Mouse (Mus musculus): Measurements from ENCODE around the gene Cpa1. TPM values are rescaled to one million over a fixed set of nuclear protein-coding genes. Genes with fewer than 3 reads are reported as not detected.

Cpa1 gene
- 1 to 10 TPM; 1.0 to 2.4 TPM for total RNA-seq (2021)
- long read RNA-seq, experiment 1, transcript Cpa1-201 (10 exons, 1,583 nt) = major isoform, 6 of 6 reads
- long read RNA-seq, experiment 1, partial matches to known transcripts = 0 of 6 reads
- long read RNA-seq, experiment 1, other reads (novel, unspliced or antisense) = 0 of 6 reads
- long read RNA-seq, experiment 2, partial matches to known transcripts = 1 of 2 reads
- long read RNA-seq, experiment 2, other reads (novel, unspliced or antisense) = 0 of 2 reads

DNA sequence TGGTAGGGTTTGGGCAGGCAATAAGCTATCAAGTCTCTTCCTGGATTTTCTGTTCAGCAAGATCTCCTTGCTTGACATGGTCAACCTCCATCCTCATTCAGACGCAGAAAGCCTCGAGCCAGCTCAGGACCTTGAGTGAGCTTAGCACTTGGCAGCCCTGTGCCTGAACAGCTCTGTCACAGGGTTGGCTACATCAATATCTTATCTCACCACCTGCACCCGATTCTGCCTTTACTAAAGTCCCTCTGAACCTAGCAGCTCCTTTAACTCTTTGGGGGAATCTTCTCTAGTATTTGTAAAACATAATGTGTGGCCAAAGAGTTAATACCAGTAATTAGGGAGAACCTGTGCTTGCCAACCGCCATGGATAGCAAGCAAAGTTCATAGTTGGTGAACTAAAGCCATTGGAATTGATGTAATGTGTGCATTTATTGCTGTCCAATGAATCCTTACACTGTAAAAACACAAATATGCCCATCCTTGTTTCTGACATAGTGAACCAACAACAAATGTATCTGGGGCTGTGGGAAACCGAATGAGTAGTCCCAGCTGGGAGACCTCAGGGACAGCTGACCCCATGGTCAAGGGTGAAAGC lies at the start of gene Cpa1:
Gene Cpa1, plus strand, starts transcription at position 545 of the 595 bp plus-strand sequence.
- no peak for DNase-seq
- intact Hi-C loops (cut with DNase I) = no loop called here

DNA sequence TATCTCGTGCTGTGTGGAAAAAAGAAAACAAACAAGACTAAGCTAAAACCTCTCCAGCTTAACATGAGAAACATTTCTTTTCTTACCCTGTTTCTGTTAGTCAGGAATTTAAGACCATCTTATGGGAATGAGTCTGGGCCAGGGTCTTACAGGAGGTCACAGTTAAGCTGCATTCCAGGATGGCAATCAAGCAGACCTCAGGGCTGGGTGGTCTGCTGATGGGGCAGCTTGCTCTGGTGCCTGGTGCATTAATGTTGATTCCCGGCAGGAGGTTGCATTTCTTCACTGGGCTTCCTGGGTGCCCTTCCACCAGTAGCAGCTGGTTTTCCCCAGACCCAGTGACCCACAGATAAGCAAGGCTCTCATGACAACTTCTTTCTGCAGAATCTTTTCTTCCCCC lies 49.2 kb upstream of the Cpa1 start:
- intact Hi-C loops (cut with DNase I) = no loop called here
- no peak for DNase-seq

DNA sequence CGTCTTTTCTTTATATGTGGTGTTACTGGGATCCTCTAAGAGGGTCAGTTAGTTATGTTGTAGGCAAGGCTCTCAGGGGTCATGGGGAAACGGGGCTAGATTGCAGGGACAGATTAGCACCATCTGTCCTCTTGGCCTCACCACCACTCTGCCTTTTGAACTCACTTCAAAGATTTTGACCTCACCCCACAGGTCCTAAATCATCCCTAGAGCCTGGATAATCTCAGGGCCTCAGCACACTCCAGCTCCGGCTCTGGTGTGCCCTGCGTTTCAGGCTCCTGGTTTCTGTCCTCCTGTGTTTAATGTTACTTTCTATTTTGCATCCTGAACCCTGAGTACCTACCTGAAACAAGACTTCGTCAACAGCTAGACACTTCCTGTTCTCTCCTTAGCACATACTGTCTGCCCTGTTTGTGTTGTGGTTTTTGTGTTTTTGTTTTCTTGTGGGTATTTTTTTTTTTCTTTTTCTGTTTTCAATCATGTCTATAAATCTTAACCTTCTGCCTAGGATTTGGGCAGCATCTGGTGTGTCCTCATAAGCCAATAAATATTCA lies 47.1 kb upstream of the Cpa1 start:
- no peak for DNase-seq
- intact Hi-C loops (cut with DNase I) = no loop called here

DNA sequence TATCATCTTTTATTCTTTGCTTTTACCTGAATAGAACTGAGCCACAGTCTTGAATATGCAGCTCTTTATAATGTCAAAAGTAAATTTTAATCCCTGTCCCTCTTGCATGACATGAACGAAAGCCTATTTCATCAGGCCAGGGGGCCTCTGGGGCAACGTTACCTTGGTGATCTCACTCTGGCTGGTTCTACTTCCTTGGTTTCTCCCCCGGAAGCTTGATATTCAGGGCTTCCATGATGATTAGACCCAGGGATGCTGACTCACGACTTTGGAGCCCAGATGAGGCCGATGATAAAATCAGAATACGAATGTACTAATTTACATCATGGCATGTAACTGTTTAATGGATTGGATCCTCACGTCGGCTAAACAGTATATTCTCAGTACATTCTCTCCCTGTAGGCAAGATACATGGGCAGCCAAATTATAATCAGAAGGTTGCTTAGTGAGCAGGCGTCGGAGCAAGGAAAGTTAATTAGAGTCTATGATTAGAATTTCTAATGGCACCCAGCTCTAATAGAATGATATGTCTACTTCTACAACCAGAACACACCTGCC lies 46.5 kb upstream of the Cpa1 start:
- no peak for DNase-seq
- intact Hi-C loops (cut with DNase I) = no loop called here

DNA sequence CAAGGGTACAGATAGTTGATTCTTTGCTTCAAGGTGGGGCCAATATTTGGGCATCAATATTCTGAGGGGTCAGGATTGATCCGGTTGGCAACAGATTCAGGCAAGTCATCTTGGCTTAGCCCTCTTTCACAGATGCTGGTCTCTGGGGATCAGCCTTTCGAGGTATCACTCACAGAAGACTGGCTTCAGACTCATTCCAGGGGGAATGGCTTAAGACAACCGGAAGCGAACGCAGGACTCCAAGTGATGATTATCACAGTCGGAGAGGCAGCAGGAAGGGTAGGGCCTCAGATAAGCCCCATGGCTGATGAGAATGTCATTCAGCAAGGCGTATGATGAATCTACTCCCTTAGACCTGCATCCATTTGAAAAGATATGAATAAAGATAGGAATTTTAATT lies 44.7 kb upstream of the Cpa1 start:
- intact Hi-C loops (cut with DNase I) = no loop called here

DNA sequence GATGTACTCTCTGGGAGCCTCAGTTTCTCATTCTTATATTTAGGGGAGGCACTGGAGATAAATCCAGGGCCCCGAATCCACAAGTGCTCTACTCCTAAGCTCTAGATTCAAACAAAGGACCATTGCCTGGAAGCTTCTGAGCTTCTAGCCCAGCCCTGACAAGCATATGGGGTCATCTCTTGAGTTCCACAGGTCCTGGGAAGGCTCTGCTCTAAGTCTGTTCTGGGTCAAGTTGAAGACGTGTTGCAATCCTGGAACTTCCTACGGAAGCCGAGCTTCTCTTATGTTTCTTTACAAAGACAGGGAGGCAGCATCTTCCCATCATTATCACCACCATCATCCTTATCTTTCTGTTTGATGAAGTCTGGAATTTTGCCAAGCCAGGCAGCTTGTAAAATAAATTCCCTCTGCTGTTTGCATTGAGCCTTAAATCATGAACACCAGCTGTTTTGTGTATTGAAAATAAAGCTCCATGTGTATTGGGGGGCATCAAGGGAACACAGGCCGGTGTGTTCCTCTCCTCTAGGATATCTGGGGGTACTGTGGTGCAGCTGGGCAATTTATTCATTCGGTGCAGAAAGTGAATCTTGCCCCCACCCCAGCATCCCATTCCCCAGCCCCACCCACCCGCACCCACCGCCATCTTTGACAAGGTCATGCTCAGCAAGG lies 42.7 kb upstream of the Cpa1 start:
- DNase-seq = no peak
- intact Hi-C loops (cut with DNase I) = no loop called here

More for the DNA sequence above, 44.7 kb upstream of the Cpa1 start:
- no peak for DNase-seq

DNA sequence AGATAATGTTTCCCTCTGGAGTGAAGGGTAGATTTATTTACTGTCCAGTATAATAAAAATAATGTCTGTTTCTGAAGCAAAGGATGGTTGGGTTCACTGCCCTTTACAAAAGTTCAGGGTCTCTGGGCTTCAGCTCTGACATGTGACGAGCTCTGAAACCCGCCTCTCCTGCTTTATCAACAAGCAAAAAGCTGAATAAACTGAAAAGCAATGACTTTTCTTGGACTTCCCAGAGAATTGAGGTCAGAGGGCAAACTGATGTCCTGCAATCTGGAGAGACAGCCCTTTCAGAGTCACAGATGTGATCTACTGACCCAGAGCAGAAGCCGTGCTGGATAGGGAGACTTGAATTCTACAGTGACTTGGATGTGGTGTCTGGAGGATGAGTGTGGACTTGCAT lies 39.0 kb upstream of the Cpa1 start:
- intact Hi-C loops (cut with DNase I) = no loop called here
- no peak for DNase-seq

DNA sequence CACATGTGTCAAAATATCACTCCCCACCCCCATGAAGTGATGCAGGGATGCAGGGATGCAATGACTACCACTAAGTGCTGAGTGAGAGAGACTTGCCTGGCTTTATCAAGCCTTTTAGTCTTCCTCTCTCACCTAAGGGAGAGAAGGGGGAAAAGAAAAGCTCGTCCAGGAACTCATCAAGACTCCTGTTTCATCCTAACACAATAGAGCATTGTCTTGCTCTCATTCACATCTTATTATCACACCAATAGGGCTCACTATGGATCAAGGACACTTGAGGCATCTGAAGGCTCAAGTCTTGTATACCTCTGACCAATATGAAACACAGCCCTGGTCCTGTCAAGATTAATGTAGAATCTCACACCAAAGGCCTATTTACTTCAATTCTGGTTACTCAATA lies 38.0 kb upstream of the Cpa1 start:
- DNase-seq = no peak
- intact Hi-C loops (cut with DNase I) = no loop called here

DNA sequence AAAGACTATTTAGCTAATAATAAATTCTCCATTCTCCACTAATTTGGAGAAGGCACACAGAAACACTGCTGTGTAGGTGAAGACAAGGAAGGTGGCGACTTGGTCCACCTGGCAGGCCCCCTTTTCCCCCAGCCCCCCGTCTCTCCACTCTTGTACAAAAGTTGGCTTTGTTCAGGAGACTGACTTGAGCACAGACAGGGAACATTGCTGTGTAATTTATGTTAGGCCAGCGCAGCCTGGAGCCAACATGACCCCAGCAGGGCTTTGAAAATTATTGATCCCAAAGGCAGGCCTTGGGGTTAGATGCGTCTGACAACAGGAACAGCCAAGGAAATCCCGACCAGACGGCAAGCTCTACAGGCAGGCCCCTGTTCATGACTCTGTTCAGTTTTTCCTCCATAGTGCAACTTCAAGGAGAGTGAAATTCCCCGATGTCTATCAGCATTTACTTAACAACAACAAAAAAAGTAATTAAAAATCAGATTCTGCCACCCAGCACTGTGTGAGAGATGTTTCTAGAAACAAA lies 34.6 kb upstream of the Cpa1 start:
- intact Hi-C loops (cut with DNase I) = no loop called here
- DNase-seq = no peak

DNA sequence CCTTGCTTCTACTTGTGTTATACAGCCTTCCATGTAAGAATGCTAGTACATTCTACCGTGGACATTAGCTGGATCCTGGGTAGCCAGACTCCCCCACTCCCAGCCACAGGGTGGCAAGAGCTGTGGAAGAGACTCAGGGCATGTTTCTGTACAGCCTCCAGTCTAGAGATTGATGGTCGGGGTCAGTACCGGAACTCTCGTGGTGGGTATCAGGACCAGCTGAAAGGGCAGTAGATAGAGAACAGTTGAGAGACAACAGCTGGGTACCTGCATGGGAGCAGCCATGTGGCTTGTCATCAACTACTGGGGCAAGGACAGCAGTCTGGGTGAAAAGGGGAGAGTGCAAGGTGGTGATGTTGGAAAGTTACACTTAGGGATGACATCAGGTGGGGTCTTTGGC lies 33.9 kb upstream of the Cpa1 start:
- intact Hi-C loops (cut with DNase I) = no loop called here
- DNase-seq = no peak

DNA sequence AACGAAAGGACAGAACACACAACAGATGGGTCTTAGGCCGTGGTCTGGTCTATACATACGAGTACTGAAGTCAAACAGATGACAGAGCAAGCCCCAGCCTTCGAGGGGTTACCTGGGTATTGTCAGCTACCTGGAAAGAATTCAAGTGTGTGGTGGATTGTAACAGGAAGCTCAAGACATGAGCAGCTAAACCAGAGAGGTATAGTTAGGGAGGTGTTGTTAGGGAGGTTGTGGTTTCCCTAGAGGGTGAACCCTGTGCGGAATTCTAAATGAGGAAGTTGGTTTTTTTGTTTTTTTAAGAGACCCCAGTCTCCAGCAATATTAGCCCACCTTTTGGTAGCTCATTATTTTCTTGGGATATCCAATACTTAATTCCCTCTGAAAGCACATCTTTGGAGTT lies 33.3 kb upstream of the Cpa1 start:
- DNase-seq = no peak
- intact Hi-C loops (cut with DNase I) = no loop called here

DNA sequence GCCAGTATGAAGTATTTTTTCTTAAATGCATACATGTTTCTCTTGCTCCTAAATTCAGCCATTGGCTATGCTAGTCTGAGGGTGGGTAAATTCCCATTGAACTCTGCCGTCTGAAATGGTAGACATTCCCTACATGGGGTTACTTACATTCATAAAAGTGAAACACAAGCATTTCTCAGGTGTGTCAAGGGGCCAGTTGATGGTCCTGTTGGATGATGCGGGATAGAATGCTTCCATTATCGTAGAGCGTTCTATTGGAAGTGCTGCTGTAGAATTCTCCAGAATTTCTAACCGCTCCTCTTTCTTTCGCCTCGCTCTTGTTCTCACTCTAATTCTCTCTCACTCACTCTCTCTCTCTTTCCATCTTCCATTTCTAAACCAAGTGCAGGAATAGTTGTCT lies 28.3 kb upstream of the Cpa1 start, which contains the start of gene Cpa5:
Gene Cpa5, plus strand, starts transcription at position 301 of the 400 bp plus-strand sequence.
- no peak for DNase-seq
- intact Hi-C loops (cut with DNase I) = no loop called here

DNA sequence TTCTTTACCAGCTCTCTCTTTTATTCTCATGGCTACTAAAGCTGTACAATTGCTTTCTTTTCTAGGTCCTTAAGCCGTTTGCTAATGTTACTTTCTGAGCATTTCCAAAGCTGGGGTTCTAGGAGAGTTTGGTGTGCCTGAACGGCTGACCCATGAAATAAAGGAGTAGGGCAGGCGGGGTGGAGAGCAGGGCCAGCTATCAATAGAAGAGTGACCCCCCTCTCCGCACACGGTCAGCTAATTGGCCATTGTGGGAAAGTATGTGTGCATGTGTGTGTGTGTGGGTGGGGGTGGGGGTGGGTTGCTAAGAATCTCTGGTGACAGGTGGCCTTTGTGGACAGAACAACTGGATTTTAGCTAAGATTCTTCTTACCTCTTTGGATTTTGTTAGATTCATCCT lies 27.8 kb upstream of the Cpa1 start:
- no peak for DNase-seq
- intact Hi-C loops (cut with DNase I) = no loop called here

DNA sequence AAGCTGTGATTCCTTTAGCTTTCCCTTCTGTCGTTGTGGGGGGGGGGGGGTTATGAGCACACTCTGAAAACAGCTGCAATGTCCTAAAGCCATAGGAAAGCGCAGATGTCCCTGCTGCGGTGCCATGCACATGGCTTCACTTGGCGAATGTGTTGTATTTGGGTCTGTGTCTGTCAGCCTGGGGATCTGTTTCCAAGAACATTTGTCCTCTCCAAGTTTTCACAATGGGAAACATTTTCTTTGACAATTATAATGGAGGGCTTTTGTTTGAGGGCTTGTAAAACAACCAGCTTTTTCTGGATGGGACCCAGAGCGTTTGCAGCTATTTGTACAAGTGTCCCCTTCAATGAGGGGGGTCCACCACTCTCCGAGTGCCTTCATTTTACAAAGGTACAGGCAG lies 24.8 kb upstream of the Cpa1 start:
- intact Hi-C loops (cut with DNase I) = no loop called here
- DNase-seq = no peak

DNA sequence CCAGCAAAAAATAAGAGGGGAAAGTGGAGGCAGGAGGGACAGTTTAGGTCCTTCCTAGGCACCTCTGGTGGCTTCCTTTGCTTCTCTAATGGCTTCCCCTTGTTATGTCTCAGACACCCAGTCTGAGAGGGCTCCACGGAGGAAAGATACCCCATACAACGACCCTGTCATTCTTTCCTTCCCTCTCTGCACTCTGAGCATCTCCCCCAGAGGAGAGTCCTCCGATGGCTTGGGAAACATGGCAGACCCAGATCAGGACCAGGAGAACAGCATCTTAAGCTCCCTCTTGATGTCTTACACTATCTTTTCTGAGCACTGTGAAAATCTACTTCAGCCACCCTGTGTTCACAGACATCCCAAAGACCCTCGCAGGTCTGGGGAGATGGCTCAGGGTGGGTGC lies 23.3 kb upstream of the Cpa1 start:
- intact Hi-C loops (cut with DNase I) = no loop called here
- DNase-seq = no peak

DNA sequence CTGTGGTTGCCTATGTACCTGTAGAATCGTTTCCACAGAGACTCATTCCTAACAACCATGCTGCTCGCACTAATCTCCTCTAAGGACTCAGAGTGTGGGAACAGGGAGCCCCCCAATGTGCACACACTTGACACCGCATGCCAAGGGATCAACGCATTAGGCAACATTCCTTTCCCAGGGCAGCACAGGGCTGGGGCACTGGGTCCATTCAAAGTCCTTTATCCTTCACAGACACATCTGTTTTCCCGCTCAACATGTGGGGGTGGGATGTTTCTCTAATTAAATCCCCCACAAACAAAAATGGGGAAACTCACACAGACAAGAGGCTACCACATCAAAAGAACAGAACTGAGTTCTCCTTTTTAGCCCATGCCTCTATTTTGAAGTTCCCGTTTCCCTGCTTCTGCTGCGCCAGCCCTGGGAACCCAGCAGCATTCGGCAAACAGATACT lies 22.5 kb upstream of the Cpa1 start:
- intact Hi-C loops (cut with DNase I) = no loop called here
- DNase-seq = no peak

DNA sequence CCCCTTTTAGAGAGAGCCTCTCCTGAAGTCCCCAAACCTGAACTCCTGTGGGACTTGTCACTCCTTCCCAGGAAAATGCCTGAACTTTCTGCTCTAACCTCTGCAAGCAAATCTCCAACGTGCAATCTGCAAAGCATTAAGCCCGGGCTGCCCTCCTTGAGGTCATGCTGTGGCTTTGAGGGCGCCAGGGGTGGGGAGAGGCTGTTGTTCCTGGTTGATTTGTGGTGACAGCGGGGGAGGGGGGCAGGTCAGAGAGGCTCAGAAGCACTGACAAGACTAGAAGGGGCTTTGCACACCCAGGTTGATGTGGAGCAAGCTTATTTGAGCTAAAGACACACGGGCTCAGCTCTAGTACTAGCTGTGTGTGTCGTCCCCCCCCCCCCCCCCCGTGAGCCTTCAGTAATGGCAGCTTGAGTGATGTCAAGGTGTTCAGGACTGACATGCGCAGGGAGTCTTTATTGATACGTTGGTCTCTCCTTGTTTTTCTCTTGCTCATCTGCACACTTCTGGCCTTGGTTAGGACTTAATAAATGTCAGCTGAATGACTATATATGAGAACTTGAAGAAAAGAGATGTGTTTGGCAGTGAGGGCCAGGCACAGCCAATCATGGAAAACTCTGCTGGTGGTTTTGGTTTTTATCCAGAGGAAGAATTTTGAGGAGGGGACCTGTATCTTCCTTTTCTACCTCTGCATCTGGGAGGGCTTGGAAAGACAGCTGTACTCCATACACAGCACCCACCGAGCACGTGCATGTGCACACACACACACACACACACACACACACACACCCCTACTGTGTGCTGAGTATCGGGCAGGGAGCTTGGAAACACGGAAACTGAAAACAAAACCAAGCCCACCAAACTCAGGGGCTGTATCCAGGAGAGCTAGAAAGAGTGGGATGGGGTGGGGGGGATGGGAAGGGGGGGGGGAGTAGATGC lies 21.7 kb upstream of the Cpa1 start:
- DNase-seq = no peak
- intact Hi-C loops (cut with DNase I) = no loop called here

DNA sequence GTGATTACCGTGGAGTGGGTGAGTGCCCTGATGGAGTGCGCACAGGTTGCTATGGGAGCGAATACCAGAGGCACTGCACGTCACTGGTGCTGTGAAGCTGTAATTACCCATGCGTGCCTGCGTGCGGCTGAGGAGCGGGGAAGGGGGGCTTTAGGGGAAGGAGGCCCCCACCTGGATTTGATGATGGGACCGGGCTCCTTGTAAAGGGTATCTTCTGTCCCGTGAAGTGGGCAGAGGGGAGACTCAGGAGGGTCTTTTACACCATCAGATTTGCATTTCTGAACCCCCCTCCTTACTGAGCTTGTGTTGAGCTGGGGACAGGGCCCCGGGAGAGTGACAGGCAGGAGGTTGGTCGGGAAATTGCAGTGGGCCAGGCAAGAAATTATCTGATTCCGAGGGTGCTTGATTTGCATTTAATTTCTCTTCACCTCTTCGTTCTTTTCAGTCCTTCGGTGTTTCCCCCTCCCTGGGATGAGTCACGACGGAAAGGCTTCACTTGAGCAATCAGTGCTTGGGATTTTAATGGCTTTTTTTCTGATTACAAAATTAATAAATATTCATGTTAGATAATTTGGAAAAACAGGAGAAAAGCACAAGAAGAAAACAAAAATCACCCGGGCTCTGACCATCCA lies 20.9 kb upstream of the Cpa1 start:
- intact Hi-C loops (cut with DNase I) = no loop called here
- no peak for DNase-seq

DNA sequence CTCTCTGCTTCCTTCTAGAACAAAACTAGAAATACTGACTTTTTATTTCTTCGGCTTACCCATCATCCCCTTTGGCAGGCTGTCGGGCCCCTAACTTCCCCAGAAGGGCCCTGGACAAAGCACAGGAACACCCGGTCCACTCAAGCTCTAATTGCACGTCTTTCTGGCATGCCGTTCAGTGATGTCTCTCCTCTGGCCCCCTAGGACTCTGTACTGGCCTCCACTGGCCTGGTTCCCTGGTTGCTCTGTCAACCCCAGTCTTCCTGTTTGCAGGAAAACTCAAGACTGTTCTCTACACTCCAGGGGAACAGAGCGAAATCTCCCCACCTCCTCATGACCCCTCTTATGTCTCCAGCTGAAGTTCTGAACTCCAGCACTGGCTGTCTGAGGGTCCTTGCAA lies 20.3 kb upstream of the Cpa1 start:
- no peak for DNase-seq

DNA sequence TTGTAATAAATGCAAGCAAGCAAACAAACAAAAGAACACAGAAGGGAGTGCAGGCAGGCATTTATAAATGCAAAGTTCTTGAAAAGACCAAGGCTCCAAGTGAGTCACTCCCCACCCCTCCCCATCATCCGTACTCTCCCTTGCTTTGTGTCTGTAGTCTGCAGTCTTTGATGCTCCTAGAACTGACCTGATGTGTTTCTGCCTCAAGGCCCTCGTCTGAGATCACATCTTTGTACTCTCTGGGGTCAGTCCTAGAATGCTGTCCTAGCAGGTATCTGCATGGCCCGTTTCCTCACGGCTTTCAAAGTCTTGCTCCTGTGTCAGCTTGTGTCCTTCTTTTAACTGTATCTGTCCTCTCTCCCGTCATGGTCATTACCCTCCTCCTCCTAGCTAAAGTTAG lies 19.4 kb upstream of the Cpa1 start:
- intact Hi-C loops (cut with DNase I) = no loop called here
- no peak for DNase-seq

More for the DNA sequence above, 20.3 kb upstream of the Cpa1 start:
- intact Hi-C loops (cut with DNase I) = no loop called here
